Mouse (Mus musculus) kidney, embryonic 15.5 days (tissue): ENCODE measurements at regions not wholly inside any gene's neighbourhood (a gene's known extent, or its start where the extent isn't known, plus 50 kb on each side); places are given as distances from the start of the nearest gene placed in this dataset.
A peak's percentile ranks its signal among the peaks of the same experiment; 100 is the strongest.

ENCODE experiments used
- ATAC-seq: fragments of 200-750 bp; cut with Nextera tagmentation; replicated peaks from 2 replicates; pipeline ENCODE4 v1.8.0; 2017; ENCODE audit warnings: moderate TSS enrichment; ENCODE audit not compliant: low FRiP score
- H3K27ac ChIP-seq: fragments of 300-500 bp; sonication (generic); 2 replicates; pipeline ENCODE4 v1.5.1; 2015; ENCODE audit warnings: mild to moderate bottlenecking, inconsistent platforms
- H3K27me3 ChIP-seq: fragments of 300-500 bp; sonication (generic); 2 replicates; pipeline ENCODE4 v1.6.1; 2015; ENCODE audit warnings: inconsistent platforms
- H3K36me3 ChIP-seq: fragments of 300-500 bp; sonication (generic); 2 replicates; pipeline ENCODE4 v1.6.1; 2015; ENCODE audit warnings: inconsistent platforms
- H3K4me1 ChIP-seq: fragments of 300-500 bp; sonication (generic); 2 replicates; pipeline ENCODE4 v1.6.1; 2015; ENCODE audit warnings: inconsistent platforms
- H3K4me2 ChIP-seq: fragments of 300-500 bp; sonication (generic); 2 replicates; pipeline ENCODE4 v1.6.1; 2015; ENCODE audit warnings: moderate library complexity, mild to moderate bottlenecking, inconsistent platforms
- H3K4me3 ChIP-seq: fragments of 300-500 bp; sonication (generic); replicated peaks from 2 replicates; pipeline ENCODE4 v1.5.1; 2015; ENCODE audit warnings: mild to moderate bottlenecking, inconsistent platforms
- H3K9ac ChIP-seq: fragments of 300-500 bp; sonication (generic); 2 replicates; pipeline ENCODE4 v1.6.1; 2015; ENCODE audit warnings: mild to moderate bottlenecking, inconsistent platforms
- H3K9me3 ChIP-seq: fragments of 300-500 bp; sonication (generic); replicated peaks from 2 replicates; pipeline ENCODE4 v1.6.1; 2016; ENCODE audit warnings: inconsistent platforms
- WGBS: fragments of 180-500 bp; shearing (Covaris S2); methylation state at CpG from one replicate; pipeline ENCODE4 v1.1.7; 2015; ENCODE audit warnings: mixed read lengths; 5-methylcytosine and 5-hydroxymethylcytosine counted together

DNA sequence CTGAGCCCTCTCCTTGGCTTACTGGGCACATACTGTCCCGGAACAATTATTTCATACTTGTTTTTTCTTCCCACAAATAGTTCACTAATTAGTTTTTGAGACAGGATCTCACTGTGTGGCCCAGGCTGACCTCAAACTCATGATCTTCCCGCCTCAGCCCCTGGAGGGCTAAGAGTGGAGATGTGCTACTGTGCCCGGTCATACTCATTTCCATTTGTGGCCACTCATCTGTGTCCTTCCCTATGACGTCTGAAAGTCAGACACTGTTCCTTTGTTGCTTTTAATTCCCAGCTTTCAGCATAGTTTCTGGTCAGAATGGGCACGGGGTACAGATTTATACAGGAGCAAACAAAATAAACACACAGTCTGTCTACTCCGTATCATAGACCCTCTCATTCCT, 242.7 kb upstream of the Kif2a start:
- no peak for ATAC-seq
- H3K36me3 ChIP-seq, result no peaks in the 10 kb centered on the region
- no peaks in the 10 kb centered on the region for H3K27me3 ChIP-seq
- WGBS, result 58% methylated on average over 6 of the region's 6 CpGs
- no peak overlapping the region for H3K4me2 ChIP-seq
- no peak overlapping the region for H3K9ac ChIP-seq
- no peak overlapping the region for H3K4me3 ChIP-seq
- no peak overlapping the region for H3K27ac ChIP-seq
- H3K4me1 ChIP-seq, result no peaks in the 10 kb centered on the region
- H3K9me3 ChIP-seq, result no peaks in the 10 kb centered on the region

DNA sequence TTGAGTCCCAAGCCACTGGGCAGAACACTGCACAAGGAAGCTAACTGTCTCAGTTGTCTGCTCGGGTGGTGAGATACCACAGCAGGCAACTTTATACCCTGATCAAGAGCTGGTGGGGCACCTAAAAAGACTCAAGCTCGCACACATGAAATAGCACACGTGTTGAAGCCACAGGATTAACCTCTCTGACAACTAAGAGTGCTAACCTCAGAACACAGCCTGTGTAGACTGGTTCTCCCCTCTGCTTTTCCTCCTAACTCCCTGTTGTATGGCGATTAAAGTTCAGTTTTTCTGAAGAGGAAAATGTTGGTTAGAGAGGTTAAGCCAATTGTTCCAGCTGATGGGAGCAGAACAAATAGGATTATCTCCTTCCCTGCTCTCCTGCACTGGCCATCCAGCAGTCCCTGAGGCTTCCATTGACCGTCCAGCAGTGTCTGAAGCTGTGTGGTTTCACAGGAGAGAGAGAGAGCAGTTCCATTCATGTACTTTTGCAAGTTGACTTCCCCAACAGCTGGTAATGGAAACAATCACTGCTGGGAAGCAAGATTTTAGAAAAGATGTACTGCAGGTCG, 239.6 kb upstream of the Kif2a start:
- no peak overlapping the region for H3K4me2 ChIP-seq
- no peaks in the 10 kb centered on the region for H3K27me3 ChIP-seq
- H3K27ac ChIP-seq, result no peak overlapping the region
- ATAC-seq, result no peak
- 72% methylated on average over 6 of the region's 6 CpGs for WGBS
- no peak overlapping the region for H3K4me3 ChIP-seq
- H3K36me3 ChIP-seq, result no peaks in the 10 kb centered on the region
- no peaks in the 10 kb centered on the region for H3K9me3 ChIP-seq
- H3K4me1 ChIP-seq, result no peaks in the 10 kb centered on the region
- no peak overlapping the region for H3K9ac ChIP-seq

DNA sequence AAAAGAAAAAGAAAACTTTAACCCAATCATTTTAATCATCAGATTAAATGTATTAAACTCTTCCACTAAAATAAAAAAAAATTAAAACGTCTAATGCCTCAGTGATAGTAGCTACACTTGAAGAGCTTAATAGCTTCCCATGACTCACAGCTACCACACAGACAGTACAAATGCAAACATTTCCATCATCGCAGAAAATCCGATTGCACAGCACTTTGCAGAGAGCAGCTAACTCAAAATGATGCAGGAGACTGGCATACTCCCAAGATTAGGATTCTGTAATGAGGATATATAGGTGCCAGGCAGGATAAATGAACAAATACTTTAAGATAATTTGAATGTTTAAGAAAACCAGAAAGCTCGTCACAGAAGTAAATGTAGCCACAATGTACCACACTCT, 238.3 kb upstream of the Kif2a start:
- no peak for ATAC-seq
- Histone ChIP-seq H3K27me3 (no peaks in the 10 kb centered on the region), H3K4me2 (no peak overlapping the region), H3K4me3 (no peak overlapping the region), H3K9ac (no peak overlapping the region), H3K4me1 (no peaks in the 10 kb centered on the region), H3K9me3 (no peaks in the 10 kb centered on the region), H3K36me3 (no peaks in the 10 kb centered on the region), H3K27ac (no peak overlapping the region)
- WGBS, result 81% methylated on average over 4 of the region's 4 CpGs

DNA sequence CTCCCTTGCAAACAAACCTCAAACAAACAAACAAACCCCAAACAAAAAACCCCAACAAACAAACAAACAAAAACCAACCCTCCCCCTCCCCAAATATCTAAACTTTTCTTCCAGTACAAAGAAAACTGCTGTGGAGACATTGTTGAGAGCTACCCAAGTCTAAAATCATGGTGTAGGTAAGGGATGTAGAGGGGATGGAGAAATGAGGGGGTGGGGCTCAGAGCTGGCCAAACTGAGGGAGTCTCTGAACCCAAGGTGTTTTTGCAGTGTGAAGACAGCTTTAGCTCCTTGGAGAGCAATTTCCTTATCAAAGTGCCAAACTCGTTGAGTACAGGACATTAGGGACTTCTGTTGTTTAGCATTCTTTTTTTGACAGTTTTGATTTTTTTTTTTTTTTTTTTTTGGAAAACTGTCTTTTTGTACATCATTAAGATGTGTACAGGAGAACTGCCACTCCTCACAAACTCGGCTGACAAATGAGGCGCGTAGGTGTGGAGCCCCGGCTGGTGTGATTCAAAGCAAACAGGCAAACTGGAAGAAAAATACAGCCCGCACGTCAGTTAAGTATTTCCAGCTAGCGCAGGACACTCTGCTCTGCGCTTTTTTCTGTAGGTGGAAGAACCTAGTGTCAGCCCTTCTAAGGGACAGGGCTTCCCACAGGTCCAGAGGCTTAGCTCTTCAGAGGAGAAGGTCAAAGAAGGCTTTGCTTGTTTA, 226.0 kb upstream of the Kif2a start:
- no peak overlapping the region for H3K27ac ChIP-seq
- H3K4me1 ChIP-seq, result peaks cover 8% of the 10 kb centered on the region; the same call in 1 of the 2 replicates
- H3K27me3 ChIP-seq, result peaks cover 14% of the 10 kb centered on the region; the same call in 1 of the 2 replicates
- no peak overlapping the region for H3K4me3 ChIP-seq
- no peak for ATAC-seq
- H3K9ac ChIP-seq, result no peak overlapping the region
- no peaks in the 10 kb centered on the region for H3K9me3 ChIP-seq
- H3K36me3 ChIP-seq, result no peaks in the 10 kb centered on the region
- 21% methylated on average over 9 of the region's 9 CpGs for WGBS
- 0 out of 2 replicates have a peak overlapping the region, but pooled peaks have one; percentile 38 for H3K4me2 ChIP-seq

DNA sequence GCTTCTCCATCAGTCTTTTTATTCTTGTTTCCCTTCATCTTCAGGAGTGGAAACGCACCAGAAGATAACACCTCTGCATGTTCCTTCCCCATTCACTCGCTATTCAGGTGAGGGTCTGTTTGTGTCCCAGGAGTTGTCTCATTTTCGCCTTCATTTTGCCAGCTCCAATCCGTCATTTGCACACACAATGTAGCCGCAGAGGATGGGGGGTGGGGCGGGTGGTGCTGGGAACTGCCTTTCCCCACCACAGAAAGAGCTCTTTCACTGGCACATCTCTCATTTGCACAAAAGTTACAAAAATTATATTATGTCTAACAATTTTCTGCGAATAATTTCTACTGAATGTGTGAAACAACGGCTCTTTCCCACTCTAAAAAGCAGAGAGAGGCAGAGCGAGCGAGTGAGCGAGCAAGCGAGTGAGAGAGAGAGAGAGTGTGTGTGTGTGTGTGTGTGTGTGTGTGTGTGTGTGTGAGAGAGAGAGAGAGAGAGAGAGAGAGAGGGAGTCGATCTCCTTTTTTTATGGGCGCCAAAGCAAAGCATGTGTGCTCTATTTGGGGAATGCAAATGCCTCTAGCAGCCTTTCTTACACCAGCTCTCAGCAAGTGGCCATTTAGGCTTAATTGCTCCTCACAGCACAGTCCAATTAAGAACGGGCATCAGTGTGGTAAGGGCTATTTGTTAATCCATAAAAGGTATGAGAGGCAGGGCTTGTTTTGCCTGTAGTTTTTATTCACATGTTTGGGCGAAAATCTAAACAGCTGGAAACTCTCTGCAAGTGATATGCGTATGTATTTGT, 225.2 kb upstream of the Kif2a start:
- no peaks in the 10 kb centered on the region for H3K9me3 ChIP-seq
- ATAC-seq, result no peak
- H3K36me3 ChIP-seq, result no peaks in the 10 kb centered on the region
- no peak overlapping the region for H3K9ac ChIP-seq
- H3K4me1 ChIP-seq, result peaks cover 8% of the 10 kb centered on the region; the same call in 1 of the 2 replicates
- H3K4me2 ChIP-seq, result peak overlapping the region; percentile 38
- peaks cover 14% of the 10 kb centered on the region; the same call in 1 of the 2 replicates for H3K27me3 ChIP-seq
- no peak overlapping the region for H3K27ac ChIP-seq
- H3K4me3 ChIP-seq, result no peak overlapping the region
- 29% methylated on average over 17 of the region's 17 CpGs for WGBS

DNA sequence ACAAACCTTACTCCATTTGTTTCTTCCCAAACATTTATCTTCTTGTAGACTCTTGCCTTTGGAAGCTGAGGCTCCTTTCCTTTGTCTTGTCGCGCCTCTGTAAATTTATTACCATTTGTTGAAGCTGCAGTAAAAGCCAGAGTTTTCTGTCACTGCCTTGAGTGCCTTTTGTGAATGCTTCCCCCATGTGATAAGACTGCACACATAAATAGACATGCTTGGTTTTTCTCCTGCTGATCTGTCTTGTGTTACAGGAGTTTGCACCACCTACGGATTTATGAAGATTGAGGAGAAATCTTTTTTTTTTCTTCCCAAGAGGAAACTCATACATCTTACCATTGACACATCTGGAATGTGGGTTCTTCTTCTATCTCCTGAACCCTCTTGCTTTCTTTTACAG, 222.2 kb upstream of the Kif2a start:
- Histone ChIP-seq H3K4me2 (no peak overlapping the region), H3K4me1 (peaks cover 12% of the 10 kb centered on the region), H3K4me3 (no peak overlapping the region), H3K27me3 (peaks cover 14% of the 10 kb centered on the region; the same call in 1 of the 2 replicates), H3K36me3 (no peaks in the 10 kb centered on the region), H3K9ac (no peak overlapping the region), H3K27ac (no peak overlapping the region), H3K9me3 (no peaks in the 10 kb centered on the region)
- 13% methylated on average over 3 of the region's 3 CpGs for WGBS
- no peak for ATAC-seq

DNA sequence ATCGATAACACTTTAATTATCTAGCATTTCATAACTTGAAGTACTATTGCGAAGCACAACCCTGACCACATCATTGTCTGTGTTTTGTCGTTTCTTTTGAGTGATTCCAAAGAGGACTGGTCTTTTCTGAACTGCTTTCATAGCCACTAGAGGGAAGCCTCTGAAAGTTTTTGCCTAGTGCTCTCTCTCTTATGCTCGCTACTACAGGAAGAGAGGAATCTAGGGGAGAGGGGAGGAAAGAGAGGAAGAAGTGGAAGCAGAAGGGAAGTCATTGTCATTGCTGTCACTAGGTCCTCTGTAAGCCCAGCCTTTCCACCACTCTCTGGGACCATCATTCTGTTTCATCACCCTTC, 217.1 kb upstream of the Kif2a start:
- H3K4me2 ChIP-seq, result 0 out of 2 replicates have a peak overlapping the region, but pooled peaks have one; percentile 19
- H3K36me3 ChIP-seq, result no peaks in the 10 kb centered on the region
- H3K9me3 ChIP-seq, result no peaks in the 10 kb centered on the region
- no peaks in the 10 kb centered on the region for H3K27me3 ChIP-seq
- peaks cover 16% of the 10 kb centered on the region for H3K4me1 ChIP-seq
- H3K9ac ChIP-seq, result no peak overlapping the region
- ATAC-seq, result peak; percentile 80
- WGBS, result 45% methylated on average over 4 of the region's 4 CpGs
- peak overlapping the region; percentile 56; the same call in 1 of the 2 replicates for H3K27ac ChIP-seq
- H3K4me3 ChIP-seq, result no peak overlapping the region

DNA sequence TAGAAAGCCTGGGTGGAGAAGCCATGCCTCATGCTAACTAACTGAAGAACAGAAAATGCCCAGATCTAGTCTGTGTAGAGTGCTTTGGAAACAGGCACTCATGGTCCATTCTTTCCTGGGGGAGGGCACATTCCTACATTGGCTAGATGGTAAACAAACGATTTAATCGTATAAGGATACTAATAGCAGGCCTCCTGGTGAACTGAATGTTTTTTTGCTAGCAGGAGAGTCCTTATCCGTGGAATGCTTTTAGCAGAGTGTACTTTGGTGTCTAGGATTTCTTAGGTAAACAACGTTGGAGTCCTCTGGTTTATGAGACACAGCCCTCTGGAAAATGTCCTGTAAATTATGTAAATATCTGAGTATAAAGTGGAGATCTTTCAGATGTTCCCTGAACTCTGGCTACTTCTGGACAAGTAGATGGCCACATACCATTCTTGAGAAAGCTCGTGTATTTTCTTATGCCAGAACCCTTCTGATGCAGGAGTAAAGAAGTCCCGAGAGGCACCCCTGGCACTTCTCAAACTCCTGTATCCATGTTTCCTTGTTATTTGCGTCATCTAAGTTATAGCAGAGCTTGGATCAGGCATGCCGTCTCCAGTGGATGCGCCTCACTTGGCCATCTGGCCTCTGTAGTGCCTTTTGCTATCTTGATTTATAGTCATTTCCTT, 216.6 kb upstream of the Kif2a start:
- peak overlapping the region; percentile 63 for H3K27ac ChIP-seq
- WGBS, result 36% methylated on average over 9 of the region's 9 CpGs
- no peaks in the 10 kb centered on the region for H3K27me3 ChIP-seq
- H3K4me2 ChIP-seq, result no peak overlapping the region
- peak; percentile 47 for ATAC-seq
- H3K4me1 ChIP-seq, result peaks cover 16% of the 10 kb centered on the region
- no peak overlapping the region for H3K4me3 ChIP-seq
- H3K9me3 ChIP-seq, result no peaks in the 10 kb centered on the region
- H3K9ac ChIP-seq, result no peak overlapping the region
- H3K36me3 ChIP-seq, result no peaks in the 10 kb centered on the region

DNA sequence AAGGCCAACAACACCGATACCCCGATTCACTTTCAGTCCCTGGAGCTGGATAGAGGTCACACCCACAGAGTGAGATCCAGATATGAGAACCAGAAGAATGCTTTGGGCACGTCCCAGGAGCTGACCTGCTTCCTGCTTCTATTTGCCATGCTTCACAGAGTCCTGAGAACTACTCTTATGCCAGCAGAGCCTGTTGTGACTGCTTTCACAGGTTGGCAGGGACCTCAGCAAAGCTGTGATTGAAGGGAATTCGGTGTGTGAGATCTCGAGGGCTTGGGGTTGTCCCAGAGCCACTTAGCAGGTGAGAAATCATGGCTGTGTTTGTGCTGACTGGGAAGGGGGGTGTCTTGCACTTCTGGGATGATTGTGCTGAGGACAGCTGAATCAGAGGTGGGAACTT, 197.5 kb upstream of the Kif2a start:
- WGBS, result 70% methylated on average over 5 of the region's 5 CpGs
- H3K4me1 ChIP-seq, result no peaks in the 10 kb centered on the region
- H3K4me2 ChIP-seq, result no peak overlapping the region
- no peak overlapping the region for H3K9ac ChIP-seq
- no peaks in the 10 kb centered on the region for H3K36me3 ChIP-seq
- H3K27me3 ChIP-seq, result no peaks in the 10 kb centered on the region
- no peak overlapping the region for H3K4me3 ChIP-seq
- ATAC-seq, result no peak
- H3K27ac ChIP-seq, result no peak overlapping the region
- no peaks in the 10 kb centered on the region for H3K9me3 ChIP-seq

DNA sequence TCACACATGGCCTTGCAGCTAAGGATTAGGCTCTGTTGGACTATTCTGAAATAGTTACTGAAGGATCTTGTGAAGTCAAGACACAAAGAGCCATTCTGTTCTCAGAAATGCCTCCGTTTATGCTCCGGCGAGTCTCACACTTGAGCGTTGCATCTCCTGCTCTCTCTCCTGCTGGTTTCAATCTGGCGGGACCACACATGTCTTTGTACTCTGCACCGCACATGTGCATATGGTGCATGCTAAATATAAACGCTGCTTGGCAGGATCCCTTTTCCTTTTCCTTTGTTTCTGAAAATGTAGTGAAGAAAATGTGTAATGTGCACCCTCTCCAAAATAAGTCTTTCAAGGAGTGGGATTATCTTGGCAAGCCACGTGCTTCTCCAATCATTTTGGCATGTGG, 196.4 kb upstream of the Kif2a start:
- no peaks in the 10 kb centered on the region for H3K4me1 ChIP-seq
- no peak overlapping the region for H3K27ac ChIP-seq
- no peaks in the 10 kb centered on the region for H3K9me3 ChIP-seq
- 79% methylated on average over 8 of the region's 8 CpGs for WGBS
- H3K9ac ChIP-seq, result no peak overlapping the region
- H3K27me3 ChIP-seq, result no peaks in the 10 kb centered on the region
- H3K36me3 ChIP-seq, result no peaks in the 10 kb centered on the region
- H3K4me3 ChIP-seq, result no peak overlapping the region
- ATAC-seq, result no peak
- H3K4me2 ChIP-seq, result no peak overlapping the region

DNA sequence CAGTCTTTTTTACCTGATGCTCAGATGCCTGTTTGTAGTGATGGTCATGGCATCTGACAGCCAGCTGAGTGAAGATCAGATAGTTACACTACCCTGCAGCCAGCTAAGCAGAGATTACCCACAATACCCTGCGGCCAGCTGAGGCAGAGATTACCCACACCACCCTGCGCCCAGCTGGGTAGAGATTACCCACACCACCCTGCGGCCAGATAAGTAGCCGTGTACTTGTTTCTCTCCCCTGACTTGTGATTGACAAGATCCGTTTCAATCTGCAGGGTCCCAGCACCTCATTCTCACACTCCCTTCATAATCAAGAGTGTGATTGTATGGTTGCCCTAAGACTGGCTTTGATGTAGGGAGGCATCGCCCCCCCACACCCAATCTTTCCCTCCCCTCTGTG, 195.9 kb upstream of the Kif2a start:
- no peaks in the 10 kb centered on the region for H3K4me1 ChIP-seq
- H3K27ac ChIP-seq, result no peak overlapping the region
- no peaks in the 10 kb centered on the region for H3K27me3 ChIP-seq
- no peak overlapping the region for H3K4me2 ChIP-seq
- no peak overlapping the region for H3K4me3 ChIP-seq
- ATAC-seq, result no peak
- H3K9me3 ChIP-seq, result no peaks in the 10 kb centered on the region
- H3K9ac ChIP-seq, result no peak overlapping the region
- WGBS, result 89% methylated on average over 6 of the region's 6 CpGs
- H3K36me3 ChIP-seq, result no peaks in the 10 kb centered on the region

DNA sequence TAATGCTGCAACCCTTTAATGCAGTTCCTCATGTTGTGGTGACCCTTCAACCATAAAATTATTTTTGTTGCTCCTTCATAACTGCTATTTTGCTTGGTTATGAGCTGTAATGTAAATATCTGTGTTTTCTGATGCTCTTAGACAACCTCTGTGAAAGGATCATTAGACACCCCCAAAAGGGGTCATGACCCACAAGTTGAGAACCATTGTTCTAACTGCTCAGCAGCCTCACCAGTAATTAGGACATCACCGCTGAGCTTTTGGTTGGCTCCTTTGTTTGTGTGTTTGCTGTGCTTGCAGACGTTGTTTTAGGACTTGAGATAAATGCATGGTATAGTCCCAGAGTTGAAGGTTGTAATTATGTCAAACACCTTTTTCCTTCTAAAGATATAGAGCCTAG, 191.4 kb upstream of the Kif2a start:
- Histone ChIP-seq H3K4me1 (no peaks in the 10 kb centered on the region), H3K27me3 (no peaks in the 10 kb centered on the region), H3K4me3 (no peak overlapping the region), H3K9me3 (no peaks in the 10 kb centered on the region), H3K27ac (no peak overlapping the region), H3K9ac (no peak overlapping the region), H3K4me2 (no peak overlapping the region), H3K36me3 (no peaks in the 10 kb centered on the region)
- no peak for ATAC-seq
- WGBS, result 46% methylated on average over 2 of the region's 2 CpGs
